Mouse (Mus musculus) cerebellum, postnatal 10 days (tissue): ENCODE results near the gene Ankrd11.
A peak's percentile ranks its signal among the peaks of the same experiment; 100 is the strongest.
"Not testable (repeated sequence)": the region's sequence is repeated elsewhere in the genome, so short reads cannot be mapped to it uniquely, and the experiment has no call there.

Experiments
- DNase-seq, 2 experiments: peaks; one replicate each; pipeline ENCODE4 v3.0.0; 2021; ENCODE audit warnings: mixed read lengths in 2 of 2

Ankrd11 gene

GRCm38 (mm10) chr8:123042158-123042973 lies at the start of gene Ankrd11:
TSS of gene Ankrd11 (minus strand) at chr8:123042277.
- DNase-seq = peak; percentile 99 to 100

GRCm38 (mm10) chr8:123087289-123087688 lies 45.2 kb upstream of the Ankrd11 start:
- no peak for DNase-seq

GRCm38 (mm10) chr8:123083610-123084009 lies 41.5 kb upstream of the Ankrd11 start:
- DNase-seq = peak in 1 of 2 experiments; percentile 26

GRCm38 (mm10) chr8:123082993-123083392 lies 40.9 kb upstream of the Ankrd11 start:
- DNase-seq = no peak

DNA sequence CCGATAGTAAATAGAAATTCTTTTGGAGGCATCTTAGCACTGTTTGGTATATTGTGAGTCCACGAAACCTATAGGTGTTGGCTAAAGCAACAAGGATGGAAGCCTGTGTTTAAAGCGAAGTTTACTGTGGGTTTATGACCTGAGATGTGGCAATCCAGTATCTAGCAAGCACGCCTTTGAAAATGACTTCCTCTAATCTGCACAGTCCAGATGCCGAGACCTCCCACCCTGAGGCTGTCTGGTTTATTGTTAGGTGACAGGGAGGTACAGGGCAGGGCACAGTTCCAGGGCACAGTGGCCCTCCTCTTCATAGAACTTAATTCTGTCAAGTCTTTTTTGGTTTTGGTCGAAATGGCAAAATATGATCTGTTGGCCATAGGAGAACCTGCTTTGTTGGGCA lies 35.1 kb upstream of the Ankrd11 start:
- DNase-seq = no peak

DNA sequence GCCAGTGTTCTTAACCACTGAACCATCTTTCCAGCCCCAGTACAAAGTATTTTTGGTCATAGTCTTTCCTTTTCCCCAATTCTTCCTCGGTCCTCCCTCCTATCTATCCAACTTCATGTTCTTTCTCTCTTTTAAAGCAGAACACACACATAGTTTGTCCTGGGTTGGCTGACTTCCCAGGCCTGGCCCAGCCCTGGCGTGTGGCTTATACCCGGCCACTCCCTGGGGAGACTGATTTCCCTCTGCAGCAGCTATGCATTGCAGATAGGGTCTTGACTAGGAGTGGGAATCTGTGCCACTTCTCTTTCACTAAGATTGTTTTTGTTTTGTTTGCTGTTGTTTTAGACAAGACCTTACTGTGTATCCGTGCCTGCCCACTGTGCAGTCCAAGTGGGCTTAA lies 29.1 kb upstream of the Ankrd11 start:
- DNase-seq = peak; percentile 33 to 54

DNA sequence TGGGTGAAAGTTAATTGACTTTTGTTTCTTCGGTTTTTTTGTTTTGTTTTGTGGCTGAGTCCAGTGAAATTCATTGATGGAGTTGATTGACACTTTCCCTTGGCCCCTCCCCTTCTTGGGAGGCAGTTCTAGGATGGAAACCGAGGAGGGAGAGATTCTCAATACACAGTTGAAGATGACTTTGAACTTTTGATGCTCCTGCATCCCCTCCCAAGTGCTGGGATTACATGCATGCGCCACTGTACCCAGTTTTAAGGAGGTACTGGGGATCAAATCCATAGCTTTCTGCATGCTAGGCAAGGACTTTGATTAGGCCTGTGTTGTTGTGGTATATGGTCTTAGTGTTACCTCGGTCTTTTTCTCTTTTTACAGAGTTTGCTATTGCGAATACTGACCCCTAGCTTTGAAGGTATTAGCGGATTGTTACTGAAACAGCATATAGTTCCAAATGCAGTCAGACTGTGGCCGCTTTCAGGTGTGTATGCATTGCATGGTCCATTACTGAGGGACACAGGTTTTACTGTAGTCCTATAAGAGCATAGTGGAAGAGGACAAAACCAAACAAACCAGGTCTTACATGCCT lies 24.1 kb upstream of the Ankrd11 start:
- no peak for DNase-seq

GRCm38 (mm10) chr8:123065214-123066100 lies 23.4 kb upstream of the Ankrd11 start:
- DNase-seq = peak; percentile 97 to 98

GRCm38 (mm10) chr8:123064809-123065213 lies 22.7 kb upstream of the Ankrd11 start:
- DNase-seq = no peak

GRCm38 (mm10) chr8:123064072-123064471 lies 22.0 kb upstream of the Ankrd11 start:
- no peak for DNase-seq

GRCm38 (mm10) chr8:123062721-123063120 lies 20.6 kb upstream of the Ankrd11 start, which contains the start of gene Spg7:
TSS of gene Spg7 (plus strand) at chr8:123062942.
- DNase-seq = no peak

DNA sequence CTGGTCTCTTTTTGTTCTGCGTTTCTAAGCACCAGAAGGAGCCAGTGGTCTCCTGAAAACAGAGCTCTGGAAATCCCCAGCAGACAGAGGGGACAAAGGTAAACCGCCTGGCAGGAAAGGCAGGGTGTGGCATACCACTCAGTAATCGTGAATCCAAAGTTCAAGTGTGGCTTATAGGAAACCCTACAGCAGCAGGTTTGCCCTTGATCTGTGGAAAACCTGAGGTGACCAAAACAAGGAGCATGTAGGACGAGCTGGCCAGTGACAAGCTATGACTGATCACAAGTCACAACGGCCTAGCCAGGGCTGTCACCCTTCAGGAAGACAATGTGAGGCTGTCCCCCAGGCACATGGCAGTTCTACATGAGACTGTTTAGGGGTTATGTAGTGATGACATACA lies 9.4 kb upstream of the Ankrd11 start:
- no peak for DNase-seq

DNA sequence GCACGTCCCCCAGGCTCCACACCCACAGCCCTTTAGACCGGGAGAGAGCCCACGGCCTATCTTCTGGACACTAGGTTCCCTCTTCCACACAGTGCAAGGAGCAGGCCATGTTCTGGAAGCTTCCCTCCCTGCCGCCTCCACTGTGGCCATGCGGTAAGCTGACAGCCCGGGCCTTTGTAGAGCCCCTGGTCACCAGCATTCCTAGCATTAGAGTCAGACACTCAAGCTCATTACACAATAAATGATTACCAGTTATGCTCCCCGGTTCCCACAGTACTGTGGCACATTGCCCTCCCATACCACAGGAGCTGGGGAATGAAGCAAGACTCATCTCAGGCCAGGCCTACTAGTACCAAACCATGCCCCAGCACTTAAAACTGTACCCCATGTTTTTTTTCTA lies 6.3 kb upstream of the Ankrd11 start:
- DNase-seq = no peak

DNA sequence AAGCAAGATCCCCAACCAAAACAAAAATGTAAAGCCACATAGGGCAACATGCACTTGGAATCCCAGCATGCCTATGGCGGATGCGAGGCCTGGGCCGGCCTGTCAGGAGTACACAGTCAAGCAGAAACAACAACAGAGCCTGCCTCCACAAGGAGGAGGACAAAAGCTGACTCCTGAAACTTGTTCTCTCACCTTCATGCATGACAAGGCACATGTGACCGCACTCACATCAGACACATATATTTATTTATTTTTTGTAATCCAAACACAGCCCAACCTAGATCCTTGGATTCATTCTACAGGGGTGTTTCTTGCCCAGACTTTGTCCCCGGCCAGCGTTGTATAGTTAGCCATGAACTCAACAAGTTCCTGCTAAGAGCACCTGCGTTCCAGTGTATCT lies 5.8 kb upstream of the Ankrd11 start:
- no peak for DNase-seq

GRCm38 (mm10) chr8:123046706-123047105 lies 4.6 kb upstream of the Ankrd11 start:
- DNase-seq = no peak

GRCm38 (mm10) chr8:123044743-123045425 lies 2.8 kb upstream of the Ankrd11 start:
- not testable (repeated sequence) for DNase-seq

DNA sequence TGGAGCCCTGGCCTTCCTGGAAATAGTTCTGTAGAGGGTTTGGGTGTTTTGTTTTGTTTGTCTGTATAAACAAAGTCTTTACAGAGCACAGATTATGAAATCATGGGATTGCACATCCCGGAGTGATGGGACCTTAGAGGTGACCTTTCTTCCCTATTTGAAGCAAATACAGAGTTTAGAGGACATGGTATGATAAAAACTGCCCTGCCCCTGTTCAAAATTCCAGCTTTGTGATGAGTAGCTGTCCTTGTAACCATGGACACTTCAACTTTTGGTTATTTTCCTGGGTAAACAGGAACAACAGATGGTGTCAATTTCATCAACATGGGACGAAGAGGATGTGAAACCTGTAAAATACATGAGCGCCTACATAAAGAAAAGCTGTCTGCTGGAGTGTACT lies 1.9 kb upstream of the Ankrd11 start:
- DNase-seq = no peak

DNA sequence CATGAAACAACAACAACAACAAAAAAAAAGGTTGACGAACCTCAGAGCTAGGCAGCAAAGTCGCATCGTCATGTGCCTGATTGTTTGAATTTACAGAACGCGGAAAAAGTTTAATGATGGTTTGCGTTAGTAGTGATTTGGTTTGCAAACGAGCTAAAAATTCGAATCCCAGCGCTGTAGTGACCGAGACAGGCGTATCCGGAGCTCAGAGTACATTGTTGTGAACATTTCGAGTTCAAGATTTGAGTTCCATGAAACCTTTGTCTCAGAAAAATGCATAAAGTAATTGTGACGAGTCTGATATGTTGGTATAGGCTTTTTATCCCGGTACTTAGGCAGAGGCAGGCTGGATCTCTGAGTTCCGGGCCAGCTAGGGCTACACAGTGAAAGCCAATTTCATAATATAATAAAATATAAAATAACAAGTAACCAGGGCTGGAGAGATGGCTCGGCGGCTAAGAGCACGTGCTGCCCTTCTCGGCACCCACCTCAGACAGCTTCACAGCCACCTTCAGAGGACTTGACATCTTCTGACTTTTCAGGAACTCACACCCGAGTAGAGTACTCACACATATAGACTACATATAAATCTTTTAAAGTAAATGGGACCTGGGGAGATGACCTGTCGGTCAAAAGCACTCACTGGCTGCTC lies 1.0 kb upstream of the Ankrd11 start:
- DNase-seq = no peak

DNA sequence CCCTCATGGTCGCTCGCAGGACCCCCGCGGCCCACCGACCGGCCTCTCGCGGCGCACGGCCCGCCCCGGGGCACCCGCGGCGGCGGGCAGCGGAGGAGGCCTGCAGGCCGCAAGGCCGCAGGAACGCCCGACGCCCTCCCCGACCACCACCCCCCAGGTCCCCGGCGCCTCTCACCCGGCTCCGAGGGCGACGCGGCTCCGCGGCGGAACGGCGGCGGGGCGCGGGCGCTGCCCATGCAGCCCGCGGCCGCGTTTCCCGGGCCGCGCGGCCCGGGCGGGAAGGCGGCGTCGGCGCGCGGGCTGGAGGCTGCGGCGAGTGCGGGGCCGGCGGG lies 337 bp downstream of the Ankrd11 start:
- peak in 1 of 2 experiments; percentile 50 for DNase-seq

- DNase-seq = peak; percentile 67 to 71
Measured at GRCm38 (mm10) chr8:123041008-123041773, 886 bp downstream of the Ankrd11 start.

DNA sequence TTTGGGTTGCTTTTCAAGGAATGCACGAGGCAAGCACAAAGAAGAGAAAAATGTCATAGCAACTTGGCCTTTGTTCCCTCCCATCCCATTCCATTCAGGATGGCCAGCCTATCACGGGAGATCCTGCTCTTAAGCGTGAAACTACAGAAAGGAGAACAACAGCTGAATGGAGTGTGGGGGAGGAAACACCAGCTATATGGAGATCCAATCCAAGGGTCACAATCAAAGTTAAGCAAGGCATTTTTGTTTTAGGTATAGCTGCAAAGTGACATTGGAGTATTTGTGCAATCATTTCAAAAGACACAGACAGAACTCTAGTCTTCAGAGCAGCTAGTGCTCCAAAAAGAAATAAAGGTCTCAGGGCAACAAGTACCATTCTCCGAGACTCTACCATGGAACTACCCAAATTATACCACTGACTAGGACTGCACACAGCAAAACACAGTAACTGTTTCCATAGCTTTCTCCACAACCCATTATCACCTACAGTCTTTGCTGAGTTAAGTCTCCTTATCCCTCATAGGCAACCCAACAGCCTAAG lies 1.9 kb downstream of the Ankrd11 start:
- DNase-seq = no peak
